Mouse (Mus musculus): ENCODE results near the gene Ank3. TPM values are rescaled to one million over a fixed set of nuclear protein-coding genes. Genes with fewer than 3 reads are reported as not detected.

Gene Ank3
- polyA plus RNA-seq, 1 experiment from 2014 or later, result 21.9 TPM

GRCm38 (mm10) chr10:69373796-69374550 lies 24.6 kb upstream of the Ank3 start:
- no peak for ATAC-seq
- H3K9ac ChIP-seq, result no peak overlapping the region
- no peaks in the 10 kb centered on the region for H3K9me3 ChIP-seq
- 71% methylated on average over 10 of the region's 10 CpGs for WGBS
- H3K27me3 ChIP-seq (replicated peaks), result no peaks in the 10 kb centered on the region
- no peaks in the 10 kb centered on the region for H3K4me1 ChIP-seq (replicated peaks)
- H3K27ac ChIP-seq, result no peak overlapping the region
- no peak overlapping the region for H3K4me2 ChIP-seq (replicated peaks)
- no peak overlapping the region for H3K4me3 ChIP-seq (replicated peaks)
- no peaks in the 10 kb centered on the region for H3K36me3 ChIP-seq

DNA sequence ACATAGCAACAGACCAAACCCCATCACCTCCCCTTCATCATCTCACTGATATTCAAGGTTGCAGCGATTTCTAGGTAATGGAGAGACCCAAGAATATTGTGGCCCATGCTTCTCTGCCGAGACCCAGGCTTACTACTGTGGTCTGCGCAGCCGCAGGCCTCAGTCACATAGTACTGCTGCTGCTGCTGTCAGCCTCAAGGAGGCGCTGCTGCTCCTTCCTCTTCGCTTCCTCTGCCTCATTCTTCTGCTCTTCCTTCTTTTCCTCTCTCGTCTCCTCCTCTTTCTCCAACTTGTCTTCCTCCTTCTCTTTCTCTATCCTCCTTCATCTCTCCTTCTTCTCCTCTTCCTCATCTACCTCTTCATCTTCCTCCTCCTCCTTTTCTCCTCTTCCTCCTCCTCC lies 23.4 kb upstream of the Ank3 start:
- Histone ChIP-seq H3K36me3 (no peaks in the 10 kb centered on the region), H3K4me3 (replicated peaks) (no peak overlapping the region), H3K4me2 (replicated peaks) (no peak overlapping the region), H3K9me3 (no peaks in the 10 kb centered on the region), H3K27ac (no peak overlapping the region), H3K9ac (no peak overlapping the region), H3K27me3 (replicated peaks) (no peaks in the 10 kb centered on the region), H3K4me1 (replicated peaks) (no peaks in the 10 kb centered on the region)
- 56% methylated on average over 7 of the region's 7 CpGs for WGBS
- no peak for ATAC-seq

DNA sequence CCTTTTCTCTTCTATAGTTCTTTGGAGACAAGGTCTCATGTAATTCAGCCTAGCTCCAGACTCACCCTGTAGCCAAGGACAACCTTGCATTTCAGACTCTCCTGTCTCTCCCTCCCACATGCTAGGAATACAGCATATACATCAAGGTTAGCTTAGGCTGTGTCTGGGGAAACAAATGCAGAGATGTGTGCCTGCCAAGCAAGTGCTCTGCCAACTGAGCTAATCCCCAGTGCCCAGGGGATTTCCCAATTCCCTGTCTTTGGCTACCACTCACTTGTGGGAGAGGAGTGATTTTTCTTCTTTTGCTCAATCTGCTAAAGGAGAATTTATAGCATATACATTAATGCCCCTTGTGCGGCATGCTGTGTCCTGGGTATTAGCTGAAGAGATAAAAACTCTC lies 15.4 kb upstream of the Ank3 start:
- H3K27me3 ChIP-seq (replicated peaks), result no peaks in the 10 kb centered on the region
- H3K27ac ChIP-seq, result no peak overlapping the region
- H3K9me3 ChIP-seq, result no peaks in the 10 kb centered on the region
- no peaks in the 10 kb centered on the region for H3K4me1 ChIP-seq (replicated peaks)
- no peak for ATAC-seq
- no peak overlapping the region for H3K9ac ChIP-seq
- H3K4me3 ChIP-seq (replicated peaks), result no peak overlapping the region
- 66% methylated on average over 1 of the region's 1 CpGs for WGBS
- no peak overlapping the region for H3K4me2 ChIP-seq (replicated peaks)
- H3K36me3 ChIP-seq, result no peaks in the 10 kb centered on the region

DNA sequence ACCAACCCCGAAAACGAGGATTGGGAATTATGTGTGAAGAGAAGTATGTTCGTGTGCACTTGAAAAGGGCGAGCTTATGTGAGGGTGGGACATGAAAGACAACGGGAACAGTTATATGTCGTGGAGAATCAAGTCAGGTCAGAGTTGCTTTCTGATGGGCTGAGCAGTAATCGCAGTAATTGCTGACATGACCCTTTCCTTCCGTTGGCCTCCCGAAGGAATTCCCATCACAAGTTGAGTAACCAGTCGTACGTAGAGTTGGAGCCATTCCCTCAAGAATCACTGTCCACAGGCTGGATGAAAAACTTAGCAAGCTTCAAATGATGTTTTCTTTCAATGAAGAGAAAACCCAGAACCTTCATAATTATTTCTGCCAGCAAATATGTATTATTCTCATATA lies 13.9 kb upstream of the Ank3 start:
- no peaks in the 10 kb centered on the region for H3K36me3 ChIP-seq
- H3K9me3 ChIP-seq, result no peaks in the 10 kb centered on the region
- no peak overlapping the region for H3K9ac ChIP-seq
- H3K4me2 ChIP-seq (replicated peaks), result no peak overlapping the region
- H3K27me3 ChIP-seq (replicated peaks), result no peaks in the 10 kb centered on the region
- no peaks in the 10 kb centered on the region for H3K4me1 ChIP-seq (replicated peaks)
- H3K27ac ChIP-seq, result no peak overlapping the region
- ATAC-seq, result no peak
- H3K4me3 ChIP-seq (replicated peaks), result no peak overlapping the region
- WGBS, result 73% methylated on average over 11 of the region's 11 CpGs

DNA sequence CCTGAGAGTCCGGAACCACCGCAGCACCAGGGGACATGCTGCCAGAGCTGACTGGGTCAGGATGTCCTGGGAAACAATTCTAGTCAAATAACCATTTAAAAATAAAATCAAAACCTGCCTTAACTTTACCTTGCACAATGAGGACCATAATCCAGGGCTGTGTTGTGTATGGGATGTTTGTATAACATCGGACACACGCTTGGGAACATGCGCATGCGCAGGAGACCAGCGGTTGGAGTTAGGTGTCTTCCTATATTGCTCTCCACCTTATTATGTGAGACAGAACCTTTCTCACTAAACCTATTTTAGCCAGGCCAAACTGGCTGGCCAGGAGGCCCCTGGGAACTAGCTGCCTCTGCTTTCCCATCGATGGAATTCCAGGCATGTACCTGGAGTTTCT lies 13.4 kb upstream of the Ank3 start:
- Histone ChIP-seq H3K27me3 (replicated peaks) (no peaks in the 10 kb centered on the region), H3K4me3 (replicated peaks) (no peak overlapping the region), H3K9me3 (no peaks in the 10 kb centered on the region), H3K27ac (no peak overlapping the region), H3K4me2 (replicated peaks) (no peak overlapping the region), H3K4me1 (replicated peaks) (no peaks in the 10 kb centered on the region), H3K9ac (no peak overlapping the region), H3K36me3 (no peaks in the 10 kb centered on the region)
- WGBS, result 87% methylated on average over 8 of the region's 8 CpGs
- no peak for ATAC-seq

DNA sequence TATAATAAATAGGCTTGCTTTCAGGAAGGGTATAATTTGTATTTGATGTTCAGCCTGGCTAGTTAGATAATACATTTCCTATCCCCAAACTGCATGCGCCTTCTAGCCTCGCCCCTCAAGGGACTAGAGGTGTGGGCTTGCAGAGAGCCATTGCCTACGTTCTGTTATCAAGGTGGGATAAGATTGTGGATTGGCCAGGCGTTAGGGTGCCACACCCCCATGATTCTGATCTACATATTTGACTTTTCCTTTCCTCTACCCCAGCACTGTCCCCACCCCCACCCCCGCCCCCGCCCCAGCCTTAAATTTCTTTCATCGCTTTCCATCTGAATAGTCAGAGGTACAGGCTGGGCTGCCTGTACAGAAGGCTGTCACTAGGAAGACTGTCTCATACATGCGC lies 11.8 kb upstream of the Ank3 start:
- Histone ChIP-seq H3K9ac (no peak overlapping the region), H3K27me3 (replicated peaks) (no peaks in the 10 kb centered on the region), H3K4me3 (replicated peaks) (no peak overlapping the region), H3K9me3 (no peaks in the 10 kb centered on the region), H3K27ac (no peak overlapping the region), H3K4me1 (replicated peaks) (no peaks in the 10 kb centered on the region), H3K4me2 (replicated peaks) (no peak overlapping the region), H3K36me3 (no peaks in the 10 kb centered on the region)
- 72% methylated on average over 8 of the region's 8 CpGs for WGBS
- ATAC-seq, result no peak

DNA sequence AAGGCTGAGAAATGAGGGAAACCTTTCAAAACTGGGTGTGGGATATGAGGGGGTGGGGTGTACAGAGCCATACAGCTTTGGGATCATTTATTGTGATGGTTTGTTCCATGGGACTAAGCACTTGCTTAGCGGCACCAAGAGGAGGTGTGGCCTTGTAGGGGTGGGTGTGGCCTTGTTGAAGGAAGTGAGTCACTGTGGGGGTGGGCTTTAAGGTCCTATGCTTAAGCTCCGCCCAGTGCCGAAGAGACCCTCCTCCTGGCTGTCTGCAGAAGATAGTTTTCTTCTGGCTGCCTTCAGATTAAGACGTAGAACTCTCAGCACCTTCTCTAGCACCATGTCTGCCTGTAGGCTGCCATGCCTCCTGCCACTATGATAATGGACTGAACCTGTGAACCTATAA lies 9.1 kb upstream of the Ank3 start:
- no peak for ATAC-seq
- no peaks in the 10 kb centered on the region for H3K36me3 ChIP-seq
- WGBS, result 83% methylated on average over 4 of the region's 4 CpGs
- no peaks in the 10 kb centered on the region for H3K27me3 ChIP-seq (replicated peaks)
- no peak overlapping the region for H3K4me2 ChIP-seq (replicated peaks)
- no peak overlapping the region for H3K9ac ChIP-seq
- no peak overlapping the region for H3K4me3 ChIP-seq (replicated peaks)
- H3K4me1 ChIP-seq (replicated peaks), result no peaks in the 10 kb centered on the region
- H3K9me3 ChIP-seq, result no peaks in the 10 kb centered on the region
- H3K27ac ChIP-seq, result no peak overlapping the region

DNA sequence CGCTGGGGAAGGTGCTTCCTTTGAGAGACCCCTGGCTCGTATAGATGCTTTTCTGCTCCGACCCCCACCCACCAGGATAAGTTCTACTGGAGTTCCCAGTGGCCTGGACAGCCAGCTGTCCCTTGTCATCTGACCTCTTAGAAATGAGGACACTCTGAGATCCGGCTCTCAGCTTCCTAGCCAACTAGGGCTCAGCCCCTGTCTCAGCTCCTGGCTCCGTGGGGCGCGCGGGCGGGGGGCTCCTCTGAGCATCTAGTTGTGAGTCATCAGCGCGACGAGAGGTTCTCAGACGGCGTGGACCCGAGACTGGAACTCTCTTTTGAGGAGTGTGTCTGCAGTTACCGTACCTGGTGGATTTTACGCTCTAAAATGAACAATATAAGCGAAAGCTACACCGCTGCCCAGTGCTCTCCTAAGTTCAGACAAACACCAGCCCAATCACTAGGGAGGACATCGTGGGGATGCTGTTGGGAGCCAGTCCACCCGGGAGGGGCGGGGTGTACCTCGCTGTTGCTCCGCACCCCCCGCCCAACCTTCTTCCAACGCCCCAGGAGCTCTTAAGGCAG lies 293 bp upstream of the Ank3 start:
- Histone ChIP-seq H3K9ac (peak overlapping the region; percentile 66), H3K9me3 (no peaks in the 10 kb centered on the region), H3K4me3 (replicated peaks) (peak overlapping the region; percentile 70), H3K36me3 (no peaks in the 10 kb centered on the region), H3K4me1 (replicated peaks) (peaks cover 19% of the 10 kb centered on the region), H3K27me3 (replicated peaks) (peaks cover 26% of the 10 kb centered on the region), H3K27ac (no peak overlapping the region), H3K4me2 (replicated peaks) (peak overlapping the region; percentile 100)
- WGBS, result 2% methylated on average over 26 of the region's 26 CpGs
- peak; percentile 49 for ATAC-seq

DNA sequence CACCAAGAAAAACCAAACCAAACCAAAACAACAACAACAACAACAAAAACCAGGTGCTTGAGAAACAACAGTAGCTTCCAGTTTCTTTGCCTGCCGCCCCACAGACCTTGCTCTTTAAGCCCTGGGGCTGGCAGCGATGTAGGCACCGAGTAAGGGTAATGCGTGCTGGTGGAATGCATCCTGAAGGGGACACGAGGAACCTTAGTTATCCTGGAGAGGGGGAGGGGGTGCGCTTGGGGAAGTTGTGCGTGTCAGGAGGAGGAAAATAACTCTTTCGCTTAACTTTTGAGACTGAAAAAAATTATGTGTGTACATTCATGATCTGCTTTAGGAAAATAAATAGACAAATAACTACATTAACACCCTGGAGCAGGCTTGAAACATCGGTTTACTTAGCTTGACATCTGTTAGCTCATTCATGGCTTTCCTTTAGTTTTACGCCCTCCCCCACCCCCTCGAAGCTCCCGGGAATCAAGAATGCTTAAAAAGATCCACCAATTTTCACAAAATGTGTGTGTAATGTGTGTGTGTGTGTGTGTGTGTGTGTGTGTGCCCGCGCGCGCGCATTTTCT lies 1.3 kb downstream of the Ank3 start:
- Histone ChIP-seq H3K4me3 (replicated peaks) (peak overlapping the region; percentile 70), H3K36me3 (no peaks in the 10 kb centered on the region), H3K27me3 (replicated peaks) (peaks cover 26% of the 10 kb centered on the region), H3K4me1 (replicated peaks) (peaks cover 19% of the 10 kb centered on the region), H3K27ac (no peak overlapping the region), H3K9me3 (no peaks in the 10 kb centered on the region), H3K9ac (peak overlapping the region; percentile 66), H3K4me2 (replicated peaks) (peak overlapping the region; percentile 100)
- ATAC-seq, result no peak
- 7% methylated on average over 17 of the region's 17 CpGs for WGBS

- H3K4me1 ChIP-seq (replicated peaks), result peaks cover 2% of the 10 kb centered on the region; the same call in 1 of the 2 replicates
- H3K27ac ChIP-seq, result no peak overlapping the region
- no peak overlapping the region for H3K4me2 ChIP-seq (replicated peaks)
- WGBS, result 54% methylated on average over 4 of the region's 4 CpGs
- H3K4me3 ChIP-seq (replicated peaks), result no peak overlapping the region
- no peaks in the 10 kb centered on the region for H3K36me3 ChIP-seq
- no peak for ATAC-seq
- H3K9me3 ChIP-seq, result no peaks in the 10 kb centered on the region
- peaks cover 3% of the 10 kb centered on the region for H3K27me3 ChIP-seq (replicated peaks)
- no peak overlapping the region for H3K9ac ChIP-seq
These were observed 6.9 kb downstream of the Ank3 start for GRCm38 (mm10) chr10:69405431-69405830.

DNA sequence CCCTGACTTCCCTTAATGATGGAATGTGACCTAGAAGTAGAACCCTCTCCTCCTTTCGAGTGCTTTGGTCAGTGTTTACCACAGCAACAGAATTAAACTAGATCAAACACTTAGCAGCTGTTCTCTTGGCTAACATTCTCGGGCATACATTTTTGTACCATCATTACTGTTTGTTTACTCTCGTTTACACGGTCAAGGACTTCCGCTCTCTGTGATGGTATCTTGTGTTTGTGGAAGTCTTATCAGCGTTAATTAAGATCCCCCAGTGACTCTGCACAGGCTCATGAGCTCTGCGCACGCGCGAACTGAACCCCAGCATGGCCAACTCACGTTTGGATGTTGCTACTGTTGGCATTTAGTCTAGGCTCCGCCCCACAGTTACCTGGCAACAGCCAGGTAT lies 16.3 kb downstream of the Ank3 start:
- H3K27ac ChIP-seq, result no peak overlapping the region
- H3K9me3 ChIP-seq, result no peaks in the 10 kb centered on the region
- no peaks in the 10 kb centered on the region for H3K27me3 ChIP-seq (replicated peaks)
- no peak overlapping the region for H3K4me3 ChIP-seq (replicated peaks)
- no peaks in the 10 kb centered on the region for H3K4me1 ChIP-seq (replicated peaks)
- no peaks in the 10 kb centered on the region for H3K36me3 ChIP-seq
- no peak for ATAC-seq
- H3K4me2 ChIP-seq (replicated peaks), result no peak overlapping the region
- 36% methylated on average over 12 of the region's 12 CpGs for WGBS
- no peak overlapping the region for H3K9ac ChIP-seq

- H3K4me3 ChIP-seq (replicated peaks), result no peak overlapping the region
- no peak overlapping the region for H3K27ac ChIP-seq
- 63% methylated on average over 8 of the region's 8 CpGs for WGBS
- H3K36me3 ChIP-seq, result no peaks in the 10 kb centered on the region
- H3K9me3 ChIP-seq, result no peaks in the 10 kb centered on the region
- H3K4me2 ChIP-seq (replicated peaks), result no peak overlapping the region
- no peaks in the 10 kb centered on the region for H3K4me1 ChIP-seq (replicated peaks)
- H3K9ac ChIP-seq, result no peak overlapping the region
- ATAC-seq, result peak; percentile 87
- H3K27me3 ChIP-seq (replicated peaks), result no peaks in the 10 kb centered on the region
These were observed 20.1 kb downstream of the Ank3 start for GRCm38 (mm10) chr10:69418716-69419115.

DNA sequence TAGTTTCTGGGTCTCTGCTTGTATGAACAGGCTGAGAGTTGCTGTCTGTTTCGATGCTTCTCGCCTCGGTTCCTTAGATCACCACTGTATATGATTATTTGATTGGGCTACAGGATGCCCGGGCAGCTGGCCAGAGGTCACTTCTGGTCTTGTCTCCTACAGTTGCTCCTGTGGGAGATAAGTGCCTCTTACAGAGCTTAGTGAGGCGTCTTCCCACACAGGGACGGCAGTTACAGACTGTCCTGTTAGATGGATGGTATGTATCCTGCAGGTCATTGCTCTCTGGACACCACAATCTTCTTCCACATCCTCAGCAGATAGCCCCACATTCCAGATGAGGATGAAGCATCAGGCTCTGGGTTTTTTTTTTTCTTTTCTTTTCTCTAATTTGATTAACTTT lies 21.7 kb downstream of the Ank3 start:
- Histone ChIP-seq H3K9me3 (no peaks in the 10 kb centered on the region), H3K9ac (no peak overlapping the region), H3K27me3 (replicated peaks) (no peaks in the 10 kb centered on the region), H3K4me2 (replicated peaks) (no peak overlapping the region), H3K4me1 (replicated peaks) (no peaks in the 10 kb centered on the region), H3K4me3 (replicated peaks) (no peak overlapping the region), H3K36me3 (no peaks in the 10 kb centered on the region), H3K27ac (no peak overlapping the region)
- no peak for ATAC-seq
- 65% methylated on average over 6 of the region's 6 CpGs for WGBS

All from intestine, embryonic 15.5 days (tissue).